In the genomic region with DNA sequence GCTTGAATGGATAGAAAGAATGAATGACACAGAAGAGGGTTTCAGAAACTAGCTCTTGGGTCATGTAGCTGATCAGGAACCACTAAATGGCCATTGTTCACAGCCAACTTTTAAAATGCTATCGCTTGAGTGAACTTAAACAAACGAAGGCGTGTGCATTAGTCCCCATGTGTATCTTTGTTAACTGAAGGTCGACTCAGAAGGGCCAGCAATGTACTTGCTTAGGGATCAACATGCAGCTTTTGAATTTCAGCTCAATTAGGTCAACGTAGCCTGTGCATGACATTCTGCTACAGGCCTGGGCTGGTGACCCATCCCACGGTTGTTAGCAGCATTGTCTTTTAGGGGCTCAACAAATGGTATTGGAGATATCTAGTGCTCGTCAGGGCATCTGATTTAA, we compare ENCODE assay signal across 19 mouse cellular contexts.
"Had no signal": no experiment of that assay in that cellular context is flagged by ENCODE, and none has a peak within 500 bp of the region (broad histone marks: within the 10 kb centered on the region; RNA-seq: fewer than 3 reads in every experiment).

No protein-coding gene starts in this region.

- H3K4me2 ChIP-seq: lung, embryonic 14.5 days; midbrain, embryonic 11.5 days; midbrain, embryonic 13.5 days; neural tube, embryonic 13.5 days; neural tube, embryonic 15.5 days had no signal

- ATAC-seq: midbrain, embryonic 13.5 days; midbrain, embryonic 16.5 days had no signal

- H3K27ac ChIP-seq: liver, embryonic 14.5 days; macrophage; midbrain, embryonic 13.5 days; neural tube, embryonic 13.5 days; neural tube, embryonic 15.5 days had no signal

- H3K27me3 ChIP-seq: megakaryocyte, embryonic 14.5 days; midbrain, embryonic 13.5 days; neural tube, embryonic 13.5 days had no signal

- H3K4me3 ChIP-seq: megakaryocyte, embryonic 14.5 days; midbrain, embryonic 13.5 days; myocyte; neural tube, embryonic 13.5 days; neural tube, embryonic 15.5 days had no signal

- H3K9me3 ChIP-seq: megakaryocyte, embryonic 14.5 days; midbrain, embryonic 13.5 days; neural tube, embryonic 13.5 days; neural tube, embryonic 15.5 days had no signal

- DNase-seq: lung, adult 18-20 months; lung, embryonic 14.5 days; lung, postnatal 10 days; right cerebral cortex, adult 18-20 months; right cerebral cortex, postnatal 25 days; right cerebral cortex, postnatal 4 days; spleen, adult 18-20 months; thymus, adult 18-20 months; thymus, postnatal 14 days; thymus, postnatal 36 days had no signal

- H3K4me1 ChIP-seq: midbrain, embryonic 13.5 days; neural tube, embryonic 13.5 days; neural tube, embryonic 15.5 days had no signal

- H3K9ac ChIP-seq: liver, embryonic 14.5 days; lung, embryonic 14.5 days; midbrain, embryonic 13.5 days; neural tube, embryonic 13.5 days; neural tube, embryonic 15.5 days had no signal

- H3K36me3 ChIP-seq: midbrain, embryonic 13.5 days; neural tube, embryonic 13.5 days; neural tube, embryonic 15.5 days had no signal
